Mouse (Mus musculus) T-helper 17 cell (primary cell): Measurements from ENCODE around the gene Osbpl8.

Experiments used
- in situ Hi-C, 2 experiments: fragments of 300-600 bp; cut with MboI, MseI; formaldehyde crosslinking; loops; 1 replicate in 1 of 2; 2 replicates in 1 of 2; pipeline ENCODE4 v1.15.1; 2025; ENCODE audit warnings: high pct_unique_total_duplicates in 2 of 2

Osbpl8 gene

DNA sequence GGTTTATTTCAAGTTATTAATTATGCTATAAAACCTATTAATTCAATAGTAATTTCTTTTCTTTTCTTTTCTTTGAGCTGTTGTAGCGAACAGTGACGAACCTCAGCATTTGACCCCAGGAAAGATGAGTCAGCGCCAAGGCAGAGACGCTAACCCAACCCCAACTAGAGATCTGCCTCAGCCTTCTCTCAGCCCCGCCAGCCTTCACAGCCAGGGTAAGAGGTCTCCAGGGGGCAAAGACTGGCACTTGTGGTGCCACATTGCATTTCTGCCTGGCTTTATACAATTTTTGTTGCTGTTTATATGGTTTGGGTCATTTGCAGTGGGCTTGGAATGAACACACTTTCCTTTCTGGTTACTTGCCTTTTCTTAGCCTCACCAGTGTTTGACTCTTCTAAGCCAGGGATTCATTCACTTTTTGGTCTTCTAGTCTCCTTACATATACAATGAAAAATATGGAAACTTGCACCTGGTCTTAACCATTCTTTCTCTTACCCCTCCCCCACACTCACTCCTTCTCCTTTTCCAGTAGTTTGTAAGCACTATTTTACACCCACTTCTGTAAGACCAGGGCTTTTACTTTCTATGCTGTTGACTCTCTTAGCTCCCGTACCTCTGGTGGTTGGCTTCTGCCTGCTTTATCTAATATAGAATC lies 69.1 kb downstream of the Osbpl8 start:
- in situ Hi-C loops: no loop called here

GRCm38 (mm10) chr10:111234450-111235288 lies 70.1 kb downstream of the Osbpl8 start:
- in situ Hi-C loops: no loop called here

- in situ Hi-C loops: no loop called here
Measured at GRCm38 (mm10) chr10:111235289-111235570, 70.7 kb downstream of the Osbpl8 start.

- in situ Hi-C loops: no loop called here
Measured at GRCm38 (mm10) chr10:111237434-111237833, 72.9 kb downstream of the Osbpl8 start.

DNA sequence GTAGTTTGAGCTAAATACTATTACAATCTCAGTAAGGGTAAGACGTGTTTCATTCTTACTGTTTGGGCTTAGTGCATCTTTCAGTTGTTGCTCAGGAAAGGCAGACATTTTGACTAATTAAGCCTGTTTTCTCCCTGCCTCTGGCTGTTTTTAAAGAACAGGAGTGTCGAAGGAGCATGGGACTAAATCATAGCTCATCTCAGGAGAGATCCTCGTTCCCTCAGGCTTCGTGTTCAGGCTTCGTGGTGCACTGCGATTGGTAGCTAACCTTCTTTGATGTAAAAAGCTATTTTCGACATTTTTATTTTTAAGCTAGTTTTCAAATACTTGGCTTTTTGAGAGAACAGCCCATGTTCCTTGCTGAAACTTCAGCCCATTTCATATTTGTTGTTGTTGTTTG lies 78.1 kb downstream of the Osbpl8 start:
- in situ Hi-C loops: no loop called here

DNA sequence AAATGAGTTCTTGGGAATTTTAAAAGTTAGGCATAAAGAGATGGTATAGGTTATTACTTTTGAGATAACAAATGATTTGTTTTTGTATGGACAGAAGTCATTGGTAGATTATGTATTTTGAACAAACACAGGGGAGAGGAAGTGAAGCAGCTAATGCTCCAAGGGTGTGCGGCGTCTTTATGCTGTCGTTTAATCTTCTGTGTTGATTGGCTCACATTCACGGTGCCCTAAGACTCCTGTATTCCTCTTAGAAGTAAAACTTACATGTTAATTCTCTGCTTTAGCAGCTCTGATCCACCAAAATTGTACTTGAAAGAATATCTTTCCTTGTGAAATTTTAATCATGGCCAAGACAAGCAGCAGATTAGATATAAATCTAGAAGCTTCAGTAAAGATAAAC lies 83.1 kb downstream of the Osbpl8 start:
- in situ Hi-C loops: no loop called here

DNA sequence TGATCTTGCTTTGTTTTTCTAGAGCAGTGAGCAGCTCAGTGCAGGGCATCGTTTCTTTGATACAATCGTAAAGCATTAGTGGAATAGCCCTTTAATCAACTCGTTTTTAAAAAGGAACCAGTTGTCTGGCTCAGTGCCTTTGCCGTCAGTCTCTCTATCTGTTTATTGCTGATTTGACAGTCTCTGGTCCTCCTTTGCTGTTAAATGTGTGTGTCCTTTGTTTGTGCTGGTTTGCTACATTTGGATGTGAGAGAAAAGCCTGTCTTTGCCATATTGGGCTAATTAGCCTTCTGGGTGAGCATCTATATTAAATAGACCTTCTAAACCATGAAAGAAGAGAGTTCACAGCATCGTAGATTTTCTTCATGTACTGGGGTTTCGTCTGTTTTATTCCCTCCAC lies 83.6 kb downstream of the Osbpl8 start:
- in situ Hi-C loops: no loop called here

DNA sequence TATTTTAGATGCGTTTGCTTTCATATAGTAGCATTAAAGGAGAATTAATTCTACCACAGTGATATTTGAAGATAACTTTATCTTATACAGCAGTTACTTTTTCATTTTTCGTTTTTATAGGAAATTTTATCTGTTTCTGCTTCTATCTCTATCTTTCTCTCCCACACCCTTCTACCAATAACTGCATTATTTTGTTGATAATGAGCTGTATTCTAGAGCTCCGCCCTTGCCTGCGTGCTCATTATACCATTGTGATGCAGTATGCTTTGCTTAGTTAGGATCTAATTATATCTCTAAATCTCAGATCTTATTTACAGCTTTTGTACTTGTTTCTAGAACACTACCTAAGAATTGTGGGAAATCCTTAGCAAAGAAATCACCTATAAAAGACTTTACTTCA lies 85.6 kb downstream of the Osbpl8 start:
- in situ Hi-C loops: no loop called here

GRCm38 (mm10) chr10:111251666-111252065 lies 87.1 kb downstream of the Osbpl8 start:
- in situ Hi-C loops: no loop called here

- in situ Hi-C loops: no loop called here
Measured at GRCm38 (mm10) chr10:111255228-111255627, 90.7 kb downstream of the Osbpl8 start.

GRCm38 (mm10) chr10:111256156-111256555 lies 91.6 kb downstream of the Osbpl8 start:
- in situ Hi-C loops: no loop called here

GRCm38 (mm10) chr10:111257358-111257757 lies 92.8 kb downstream of the Osbpl8 start:
- in situ Hi-C loops: no loop called here

- in situ Hi-C loops: no loop called here
Measured at GRCm38 (mm10) chr10:111258256-111258655, 93.7 kb downstream of the Osbpl8 start.

- in situ Hi-C loops: no loop called here
Measured at GRCm38 (mm10) chr10:111271687-111272086, 107.1 kb downstream of the Osbpl8 start.

DNA sequence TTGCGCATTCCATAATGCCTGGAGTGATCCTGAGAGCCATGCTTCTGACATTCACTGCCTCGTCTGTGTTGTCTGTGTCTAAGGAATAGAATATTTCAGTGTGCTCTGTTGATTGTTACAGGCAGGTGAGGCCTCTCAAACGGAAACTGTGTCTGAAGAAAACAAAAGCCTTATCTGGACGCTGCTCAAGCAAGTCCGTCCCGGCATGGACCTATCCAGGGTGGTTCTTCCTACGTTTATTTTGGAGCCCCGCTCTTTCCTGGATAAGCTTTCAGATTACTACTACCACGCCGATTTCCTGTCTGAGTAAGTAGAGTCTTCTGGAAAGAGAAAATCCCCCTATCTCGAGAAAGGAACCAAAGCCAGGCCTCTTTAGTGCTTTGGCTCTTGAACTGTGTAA lies 108.4 kb downstream of the Osbpl8 start:
- in situ Hi-C loops: no loop called here

DNA sequence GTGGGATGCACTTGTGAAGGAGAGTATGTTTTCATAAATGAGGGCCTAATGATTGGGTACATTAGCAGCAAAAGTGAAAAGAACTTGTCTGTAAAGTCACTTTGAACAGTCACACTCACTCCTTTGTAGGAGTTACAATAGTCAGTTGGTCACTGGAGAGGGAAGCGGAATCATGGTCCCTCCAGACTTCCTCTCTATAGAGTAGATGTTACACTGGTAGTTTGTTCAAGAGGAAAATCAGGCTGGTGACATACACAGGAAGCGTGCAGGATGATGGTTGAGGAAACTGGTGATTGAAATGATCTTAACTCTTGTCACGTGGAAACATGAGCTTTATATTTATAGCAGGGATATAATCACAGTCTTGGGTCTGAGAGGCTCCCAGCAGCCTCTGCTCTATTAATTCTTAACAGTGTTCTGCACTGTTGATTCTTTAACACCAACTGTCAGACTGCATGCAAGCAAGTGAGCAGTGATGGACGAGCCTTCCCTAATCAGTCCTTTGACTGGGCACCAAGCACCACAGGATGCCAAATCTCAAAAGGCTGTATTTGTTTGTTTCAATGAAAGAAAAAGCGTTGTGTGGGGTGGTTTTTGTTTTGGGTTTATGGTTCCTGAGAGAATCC lies 109.0 kb downstream of the Osbpl8 start:
- in situ Hi-C loops: no loop called here

- in situ Hi-C loops: no loop called here
Measured at GRCm38 (mm10) chr10:111275822-111276221, 111.3 kb downstream of the Osbpl8 start.

GRCm38 (mm10) chr10:111297631-111298030 lies 133.1 kb downstream of the Osbpl8 start:
- in situ Hi-C loops: loop anchor here in 1 of 2 experiments (5.0 kb wide), 1 partner anchor 190 kb away; no protein-coding TSS in a partner anchor

DNA sequence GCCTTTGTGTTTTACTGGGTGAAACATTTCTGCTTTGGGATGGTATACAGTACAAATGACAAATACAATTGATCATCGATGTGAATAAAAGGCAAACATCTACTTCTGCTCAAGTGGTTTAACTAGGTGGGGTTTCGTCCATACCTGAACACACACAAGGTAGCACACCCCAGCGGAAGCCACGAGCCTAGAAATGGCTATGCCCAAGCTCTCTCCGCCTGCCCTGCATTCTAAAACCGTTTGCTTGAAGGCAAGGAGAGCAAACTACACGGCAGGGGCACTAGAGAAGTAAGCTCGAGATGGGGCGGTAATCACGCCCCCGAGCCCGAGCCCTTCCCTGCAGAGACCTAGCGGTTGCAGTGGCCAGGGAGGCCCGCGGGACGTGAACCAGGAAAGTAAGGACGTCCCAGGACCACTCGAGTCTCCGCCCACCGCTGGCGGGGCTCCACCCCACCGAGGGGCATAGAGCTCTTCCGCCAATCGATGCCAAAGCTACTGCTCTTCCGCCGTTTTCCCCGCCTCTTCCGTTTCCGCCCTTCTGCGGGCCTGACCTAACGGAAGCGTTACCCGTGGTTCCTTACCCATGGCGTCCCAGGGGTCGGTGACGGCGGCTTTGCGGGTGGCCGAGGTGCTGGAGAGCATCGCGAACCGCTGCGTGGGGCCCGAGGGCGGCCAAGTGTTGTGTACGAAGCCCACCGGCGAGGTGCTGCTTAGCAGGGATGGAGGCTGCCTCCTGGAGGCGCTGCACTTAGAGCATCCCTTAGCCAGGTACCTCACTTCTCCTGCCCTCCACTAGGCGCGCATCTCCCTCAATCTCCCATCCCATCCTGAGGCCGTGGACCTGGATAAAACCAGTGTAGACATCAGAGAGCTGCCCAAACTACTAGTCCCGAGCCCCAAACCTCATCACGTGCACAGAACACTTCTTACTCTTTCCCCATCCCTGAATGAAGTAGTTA lies 133.9 kb downstream of the Osbpl8 start, which contains the start of gene Bbs10:
Gene Bbs10 (plus strand): TSS at position 540 of the 959 bp plus-strand sequence.
- in situ Hi-C loops: loop anchor here in 1 of 2 experiments (5.0 kb wide), 1 partner anchor 189 kb away; no protein-coding TSS in a partner anchor

DNA sequence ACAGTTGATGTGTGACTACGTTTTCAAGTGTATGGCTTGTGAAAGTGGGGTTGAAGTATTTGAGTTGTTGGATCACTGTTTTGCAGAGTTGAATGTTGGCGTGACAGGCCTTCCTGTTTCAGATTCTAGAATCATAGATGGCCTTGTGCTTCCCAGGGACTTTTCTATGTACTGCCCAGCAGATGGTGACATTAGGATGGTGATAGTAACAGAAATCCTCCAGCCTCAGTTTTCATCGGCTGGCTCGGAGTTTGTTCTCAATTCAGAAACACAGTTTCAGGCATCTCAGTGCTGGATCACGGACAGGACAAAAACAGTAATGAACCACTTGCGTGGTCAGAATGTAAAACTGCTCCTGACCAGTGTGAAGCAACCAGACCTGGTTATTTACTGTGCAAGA lies 135.0 kb downstream of the Osbpl8 start:
- in situ Hi-C loops: loop anchor here in 1 of 2 experiments (5.0 kb wide), 1 partner anchor 188 kb away; no protein-coding TSS in a partner anchor

DNA sequence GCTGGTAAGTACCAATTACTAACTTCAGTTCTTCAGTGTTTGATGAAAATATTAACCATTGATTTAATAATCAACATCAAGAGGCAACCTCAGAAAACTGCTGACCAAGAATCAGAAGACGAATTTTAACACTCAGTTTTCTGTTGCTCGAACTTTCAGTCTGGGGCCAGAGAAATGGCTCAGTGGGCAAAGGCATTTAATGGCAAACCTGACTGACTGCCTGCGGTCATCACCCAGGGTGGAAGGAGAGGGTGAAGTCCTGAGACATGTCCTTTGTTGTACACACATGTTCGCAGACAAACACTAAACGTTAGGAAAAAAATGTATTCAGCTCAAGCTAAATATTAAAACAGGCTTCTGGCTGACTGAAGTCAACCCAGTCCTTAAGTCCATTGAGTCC lies 136.5 kb downstream of the Osbpl8 start:
- in situ Hi-C loops: loop anchor here (5.0 to 25.0 kb wide), 4 partner anchors 166 to 636 kb away; partner anchors contain the start of gene Nap1l1 (in 1 of the 2)
